Mouse (Mus musculus): Measurements from ENCODE around the gene Aff4. TPM values are rescaled to one million over a fixed set of nuclear protein-coding genes. Genes with fewer than 3 reads are reported as not detected.
"Not testable (repeated sequence)": the region's sequence is repeated elsewhere in the genome, so short reads cannot be mapped to it uniquely, and the experiment has no call there.

Aff4 gene
- total RNA-seq, 1 experiment, result 97.2 TPM

DNA sequence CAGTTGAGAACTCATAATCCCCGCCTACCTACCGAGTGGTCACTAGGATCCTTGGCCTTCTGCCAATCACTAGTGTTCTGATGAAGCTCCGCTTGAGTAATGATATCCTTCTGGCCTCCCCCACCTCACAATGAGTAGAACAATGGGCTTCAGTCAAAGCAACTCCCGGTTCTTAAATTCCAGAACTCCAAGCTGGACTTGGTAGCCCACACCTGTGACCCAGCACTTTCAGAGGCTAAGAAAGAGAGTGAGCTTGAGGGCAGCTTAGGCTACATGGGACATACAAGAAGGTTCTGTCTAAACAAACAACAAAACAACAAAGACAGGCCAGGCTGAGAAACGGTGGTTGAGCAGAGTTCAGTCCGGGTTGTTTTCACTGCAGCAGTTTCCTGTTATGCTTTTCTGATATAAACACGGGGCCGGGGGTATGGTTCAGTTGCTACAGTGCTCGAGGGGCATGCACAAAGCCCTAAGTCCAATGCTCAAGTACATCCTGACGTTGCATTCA lies 43.0 kb upstream of the Aff4 start:
- Histone ChIP-seq H3K9ac (ENCODE audit: insufficient read depth, low read depth, low read length, poor library complexity, severe bottlenecking) (no peak overlapping the region), H3K4me1 (ENCODE audit: control insufficient read depth in 2 of 2, insufficient read depth in 2 of 2, low read length in 2 of 2, poor library complexity in 1 of 2) (peaks cover 5 to 14% of the 10 kb centered on the region in 2 experiments; a peak in 3 of 4 replicates), H3K9me3 (ENCODE audit: control insufficient read depth, insufficient read depth, low read depth, low read length) (no peaks in the 10 kb centered on the region), H3K36me3 (ENCODE audit: control insufficient read depth, insufficient read depth, low read length, poor library complexity, severe bottlenecking) (no peaks in the 10 kb centered on the region), H3K4me3 (ENCODE audit: insufficient read depth in 1 of 2, low read depth in 1 of 2, low read length in 2 of 2, poor library complexity in 1 of 2, severe bottlenecking in 1 of 2) (no peak overlapping the region), H3K27ac (ENCODE audit: insufficient read depth, low read depth, low read length, poor library complexity, severe bottlenecking) (no peak overlapping the region)
- in situ Hi-C loops (cut with MboI; ENCODE audit: low sequenced_read_pairs in 2 of 2, unreplicated experiment in 2 of 2), result no loop called here
- DNase-seq (ENCODE audit: low read depth, low spot score), result no peak
- TF ChIP-seq ZNF384 (IDR thresholded peaks at IDR 0.05; ENCODE audit: low read depth, low read length) (no peak), ZC3H11A (IDR thresholded peaks at IDR 0.05; ENCODE audit: borderline replicate concordance, low read depth, low read length) (no peak), HCFC1 (IDR thresholded peaks at IDR 0.05; ENCODE audit: borderline replicate concordance, insufficient read depth, low read length) (no peak), MAFK (IDR thresholded peaks at IDR 0.05; ENCODE audit: insufficient read depth, low read depth, low read length) (no peak), CHD2 (IDR thresholded peaks at IDR 0.05; ENCODE audit: low read depth, low read length) (no peak)

DNA sequence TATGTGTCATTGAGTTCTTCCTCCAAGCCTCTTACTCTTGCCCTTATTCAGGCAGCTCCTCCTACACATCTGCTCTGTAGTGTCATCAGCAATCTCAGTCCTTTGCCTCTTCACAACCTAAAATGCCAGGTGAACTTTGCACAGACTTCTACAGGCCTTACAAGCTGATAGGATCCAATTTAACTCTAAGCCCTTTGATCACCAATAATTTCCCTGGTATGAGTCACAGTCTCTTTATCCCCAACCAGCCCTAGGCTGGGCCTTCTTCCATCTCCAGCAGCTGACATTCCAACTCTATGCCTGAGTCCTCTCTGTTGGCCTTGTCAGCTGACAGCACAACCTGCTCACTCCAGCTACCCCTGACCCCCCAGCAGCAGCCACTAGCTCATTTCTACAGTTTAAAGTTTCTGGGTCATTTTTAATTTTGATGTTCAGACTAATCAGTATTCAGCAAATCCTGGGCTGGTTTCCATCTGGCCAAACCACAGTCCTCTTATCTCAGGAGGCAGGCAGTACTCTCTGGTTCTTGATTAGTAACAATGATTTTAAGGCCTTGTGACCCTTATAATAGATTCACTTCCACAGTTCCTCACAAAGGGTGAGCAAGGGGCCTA lies 42.3 kb upstream of the Aff4 start:
- DNase-seq (ENCODE audit: low read depth, low spot score), result no peak
- in situ Hi-C loops (cut with MboI; ENCODE audit: low sequenced_read_pairs in 2 of 2, unreplicated experiment in 2 of 2), result no loop called here
- H3K9me3 ChIP-seq (ENCODE audit: control insufficient read depth, insufficient read depth, low read depth, low read length), result no peaks in the 10 kb centered on the region
- no peak overlapping the region for H3K27ac ChIP-seq (ENCODE audit: insufficient read depth, low read depth, low read length, poor library complexity, severe bottlenecking)
- no peaks in the 10 kb centered on the region for H3K36me3 ChIP-seq (ENCODE audit: control insufficient read depth, insufficient read depth, low read length, poor library complexity, severe bottlenecking)
- no peak for TF ChIP-seq CHD2 (IDR thresholded peaks at IDR 0.05; ENCODE audit: low read depth, low read length)
- no peak for TF ChIP-seq ZNF384 (IDR thresholded peaks at IDR 0.05; ENCODE audit: low read depth, low read length)
- no peak for TF ChIP-seq ZC3H11A (IDR thresholded peaks at IDR 0.05; ENCODE audit: borderline replicate concordance, low read depth, low read length)
- H3K4me3 ChIP-seq (ENCODE audit: insufficient read depth in 1 of 2, low read depth in 1 of 2, low read length in 2 of 2, poor library complexity in 1 of 2, severe bottlenecking in 1 of 2), result no peak overlapping the region
- no peak overlapping the region for H3K9ac ChIP-seq (ENCODE audit: insufficient read depth, low read depth, low read length, poor library complexity, severe bottlenecking)
- H3K4me1 ChIP-seq (ENCODE audit: control insufficient read depth in 2 of 2, insufficient read depth in 2 of 2, low read length in 2 of 2, poor library complexity in 1 of 2), result peaks cover 7 to 14% of the 10 kb centered on the region in 2 experiments; a peak in 3 of 4 replicates

DNA sequence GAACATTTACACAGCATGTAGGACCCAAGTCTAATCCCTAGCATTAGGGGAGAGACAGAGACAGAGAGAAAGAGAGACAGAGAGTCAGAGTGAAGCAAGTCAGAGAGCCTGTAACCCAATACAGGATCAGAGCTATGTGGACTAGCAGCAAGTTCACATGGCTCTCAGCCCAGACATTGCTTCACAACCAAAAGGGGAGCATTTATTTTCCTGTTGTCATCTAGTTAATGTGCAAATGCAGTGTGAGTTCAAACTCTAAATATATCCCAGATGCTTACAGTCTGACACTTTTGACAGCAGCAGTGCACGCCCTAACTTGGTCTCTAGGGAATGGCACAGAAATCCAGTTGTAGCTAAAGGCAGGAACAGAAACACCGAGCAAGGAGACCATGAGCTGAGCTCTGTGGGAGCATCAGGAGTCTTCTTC lies 41.7 kb upstream of the Aff4 start:
- in situ Hi-C loops (cut with MboI; ENCODE audit: low sequenced_read_pairs in 2 of 2, unreplicated experiment in 2 of 2), result no loop called here
- Histone ChIP-seq H3K9me3 (ENCODE audit: control insufficient read depth, insufficient read depth, low read depth, low read length) (no peaks in the 10 kb centered on the region), H3K4me3 (ENCODE audit: insufficient read depth in 1 of 2, low read depth in 1 of 2, low read length in 2 of 2, poor library complexity in 1 of 2, severe bottlenecking in 1 of 2) (no peak overlapping the region), H3K4me1 (ENCODE audit: control insufficient read depth in 2 of 2, insufficient read depth in 2 of 2, low read length in 2 of 2, poor library complexity in 1 of 2) (peaks cover 7 to 14% of the 10 kb centered on the region in 2 experiments; a peak in 3 of 4 replicates), H3K36me3 (ENCODE audit: control insufficient read depth, insufficient read depth, low read length, poor library complexity, severe bottlenecking) (no peaks in the 10 kb centered on the region), H3K27ac (ENCODE audit: insufficient read depth, low read depth, low read length, poor library complexity, severe bottlenecking) (no peak overlapping the region), H3K9ac (ENCODE audit: insufficient read depth, low read depth, low read length, poor library complexity, severe bottlenecking) (no peak overlapping the region)
- TF ChIP-seq MAFK (IDR thresholded peaks at IDR 0.05; ENCODE audit: insufficient read depth, low read depth, low read length), result no peak
- no peak for TF ChIP-seq ZC3H11A (IDR thresholded peaks at IDR 0.05; ENCODE audit: borderline replicate concordance, low read depth, low read length)
- no peak for TF ChIP-seq ZNF384 (IDR thresholded peaks at IDR 0.05; ENCODE audit: low read depth, low read length)
- no peak for TF ChIP-seq HCFC1 (IDR thresholded peaks at IDR 0.05; ENCODE audit: borderline replicate concordance, insufficient read depth, low read length)
- TF ChIP-seq CHD2 (IDR thresholded peaks at IDR 0.05; ENCODE audit: low read depth, low read length), result no peak
- no peak for DNase-seq (ENCODE audit: low read depth, low spot score)

DNA sequence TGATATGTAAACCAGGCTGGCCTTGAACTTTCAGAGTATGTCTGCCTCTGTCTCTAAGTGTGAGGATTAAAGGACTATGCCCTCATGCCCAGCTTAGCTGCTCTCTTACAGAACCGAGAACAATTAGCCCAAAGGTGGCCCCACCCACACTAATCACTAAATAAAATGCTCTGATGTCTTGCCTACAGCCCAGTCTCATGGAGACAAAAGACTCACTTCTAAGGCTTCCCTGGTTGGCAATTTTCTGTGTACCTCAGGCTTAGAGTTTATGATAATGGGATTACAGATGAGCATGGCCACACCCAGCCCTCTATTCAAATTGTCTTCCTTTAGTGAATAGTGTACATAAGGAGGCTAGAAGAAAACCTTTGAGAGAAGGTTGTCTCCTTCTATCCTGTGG lies 39.2 kb upstream of the Aff4 start:
- Histone ChIP-seq H3K9ac (ENCODE audit: insufficient read depth, low read depth, low read length, poor library complexity, severe bottlenecking) (no peak overlapping the region), H3K9me3 (ENCODE audit: control insufficient read depth, insufficient read depth, low read depth, low read length) (no peaks in the 10 kb centered on the region), H3K4me3 (ENCODE audit: insufficient read depth in 1 of 2, low read depth in 1 of 2, low read length in 2 of 2, poor library complexity in 1 of 2, severe bottlenecking in 1 of 2) (no peak overlapping the region), H3K36me3 (ENCODE audit: control insufficient read depth, insufficient read depth, low read length, poor library complexity, severe bottlenecking) (no peaks in the 10 kb centered on the region), H3K4me1 (ENCODE audit: control insufficient read depth in 2 of 2, insufficient read depth in 2 of 2, low read length in 2 of 2, poor library complexity in 1 of 2) (peaks cover 7 to 14% of the 10 kb centered on the region in 2 experiments; a peak in 3 of 4 replicates), H3K27ac (ENCODE audit: insufficient read depth, low read depth, low read length, poor library complexity, severe bottlenecking) (peak overlapping the region; percentile 14; the same call in 1 of the 2 replicates)
- TF ChIP-seq MAFK (IDR thresholded peaks at IDR 0.05; ENCODE audit: insufficient read depth, low read depth, low read length) (no peak), ZNF384 (IDR thresholded peaks at IDR 0.05; ENCODE audit: low read depth, low read length) (no peak), CHD2 (IDR thresholded peaks at IDR 0.05; ENCODE audit: low read depth, low read length) (no peak), ZC3H11A (IDR thresholded peaks at IDR 0.05; ENCODE audit: borderline replicate concordance, low read depth, low read length) (no peak), HCFC1 (IDR thresholded peaks at IDR 0.05; ENCODE audit: borderline replicate concordance, insufficient read depth, low read length) (no peak)
- DNase-seq (ENCODE audit: low read depth, low spot score), result no peak
- in situ Hi-C loops (cut with MboI; ENCODE audit: low sequenced_read_pairs in 2 of 2, unreplicated experiment in 2 of 2), result no loop called here

DNA sequence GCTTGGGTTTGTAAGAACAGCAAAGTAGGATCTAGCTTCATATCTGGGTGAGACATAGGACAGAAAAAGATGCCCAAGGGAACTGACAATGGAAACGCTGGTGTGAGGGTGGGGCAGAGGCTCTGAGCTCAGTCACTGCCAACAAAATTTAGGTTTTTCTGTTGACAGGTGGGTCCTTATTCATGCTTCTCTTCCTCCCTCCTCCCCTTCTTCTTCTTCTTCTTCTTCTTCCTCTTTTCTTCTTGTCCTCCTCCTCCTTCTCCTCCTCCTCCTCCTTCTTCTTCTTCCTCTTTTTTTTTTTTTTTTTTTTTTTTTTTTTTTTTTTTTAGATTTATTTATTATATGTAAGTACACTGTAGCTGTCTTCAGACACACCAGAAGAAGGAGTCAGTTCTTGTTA lies 37.8 kb upstream of the Aff4 start:
- H3K9me3 ChIP-seq (ENCODE audit: control insufficient read depth, insufficient read depth, low read depth, low read length); DNase-seq (ENCODE audit: low read depth, low spot score); in situ Hi-C loops (cut with MboI; ENCODE audit: low sequenced_read_pairs in 2 of 2, unreplicated experiment in 2 of 2): not testable (repeated sequence)

More for the DNA sequence above, 37.8 kb upstream of the Aff4 start:
- H3K9ac ChIP-seq (ENCODE audit: insufficient read depth, low read depth, low read length, poor library complexity, severe bottlenecking); H3K4me3 ChIP-seq (ENCODE audit: insufficient read depth in 1 of 2, low read depth in 1 of 2, low read length in 2 of 2, poor library complexity in 1 of 2, severe bottlenecking in 1 of 2); H3K36me3 ChIP-seq (ENCODE audit: control insufficient read depth, insufficient read depth, low read length, poor library complexity, severe bottlenecking); H3K27ac ChIP-seq (ENCODE audit: insufficient read depth, low read depth, low read length, poor library complexity, severe bottlenecking): not testable (repeated sequence)
- H3K4me1 ChIP-seq (ENCODE audit: control insufficient read depth in 2 of 2, insufficient read depth in 2 of 2, low read length in 2 of 2, poor library complexity in 1 of 2), result peaks cover 14 to 16% of the 10 kb centered on the region in 2 experiments; a peak in 3 of 4 replicates
